Mouse (Mus musculus) CD4-positive, CD25-positive, alpha-beta regulatory T cell, adult 2 months (primary cell): ENCODE data around the gene Cdk14.
"Not testable (repeated sequence)": the region's sequence is repeated elsewhere in the genome, so short reads cannot be mapped to it uniquely, and the experiment has no call there.

Source experiments
- DNase-seq: peaks from one replicate; pipeline ENCODE4 v3.0.0-alpha.2; 2012; ENCODE audit warnings: low read depth, low spot score

The Cdk14 gene

DNA sequence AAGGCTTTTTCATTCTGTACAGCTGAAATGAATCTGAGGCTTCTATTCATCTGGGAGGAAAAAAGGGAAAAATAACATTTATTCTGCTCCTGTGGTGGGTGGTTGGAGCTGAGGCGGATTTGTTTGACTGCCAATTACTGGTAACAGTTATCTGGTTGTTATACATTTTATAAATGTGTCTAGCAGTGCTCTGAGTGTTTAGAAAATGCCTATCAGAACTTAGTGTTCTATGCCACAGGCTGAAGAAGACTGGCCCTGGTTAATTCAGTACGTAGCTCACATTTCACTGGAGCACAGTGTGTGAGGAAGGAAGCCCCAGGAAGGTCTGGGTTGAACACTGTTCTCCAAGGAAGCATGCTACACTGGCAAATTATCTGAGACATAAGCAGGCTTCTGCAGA lies 429.1 kb downstream of the Cdk14 start:
- no peak for DNase-seq

DNA sequence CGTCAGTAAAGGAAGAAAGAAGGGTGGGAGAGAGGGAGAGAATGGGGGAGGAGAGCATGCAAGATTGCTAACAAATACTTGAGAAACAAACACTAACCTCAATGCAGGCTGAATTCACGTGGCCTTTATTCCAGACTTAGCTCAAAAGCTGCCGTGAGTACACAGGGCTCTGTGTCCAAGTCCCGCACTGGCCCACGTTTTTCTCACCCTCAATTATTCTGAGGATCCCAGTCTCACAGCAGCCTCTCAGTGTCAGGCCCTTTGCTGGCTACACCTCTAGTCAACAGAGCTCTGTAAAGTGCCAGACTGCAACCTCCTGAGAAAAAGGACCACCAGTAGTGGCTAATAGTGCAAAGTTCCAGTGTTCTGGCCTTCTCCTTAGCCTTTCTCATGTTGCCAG lies 429.9 kb downstream of the Cdk14 start:
- DNase-seq, result no peak

DNA sequence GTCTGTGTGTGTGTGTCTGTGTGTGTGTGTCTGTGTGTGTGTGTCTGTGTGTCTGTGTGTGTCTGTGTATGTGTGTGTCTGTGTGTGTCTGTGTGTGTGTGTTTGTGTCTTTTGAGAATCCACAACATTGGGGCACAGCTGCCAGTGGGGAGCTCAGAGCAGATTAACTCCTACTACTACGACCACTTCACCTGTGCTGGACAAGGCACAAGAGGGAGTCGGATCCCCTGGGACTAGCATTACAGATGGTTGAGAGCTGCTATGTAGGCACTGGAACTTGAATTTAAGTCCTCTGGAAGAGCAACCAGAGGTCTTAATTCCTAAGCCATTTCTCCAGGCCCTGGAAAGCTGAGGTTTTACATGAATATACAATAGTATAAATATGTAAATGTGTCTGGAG lies 433.9 kb downstream of the Cdk14 start:
- no peak for DNase-seq

DNA sequence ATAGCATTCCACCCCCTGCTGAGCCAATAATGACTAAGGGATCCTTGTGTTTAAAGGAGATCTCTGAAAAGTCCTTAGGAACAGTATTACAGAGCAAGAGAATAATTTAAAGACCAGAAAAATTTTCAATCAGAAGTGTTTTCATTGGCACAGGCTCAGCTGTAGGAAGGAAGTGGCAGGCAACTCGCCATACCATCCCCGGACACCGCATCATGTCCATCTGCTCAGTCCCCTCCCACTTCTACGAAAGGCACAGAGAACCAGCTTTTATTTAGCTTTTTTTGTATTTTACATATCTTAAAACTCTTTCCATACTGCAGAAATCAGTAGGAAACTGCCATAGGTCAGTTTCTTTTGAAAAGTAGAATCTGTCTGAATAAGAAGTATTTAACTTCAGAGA lies 440.6 kb downstream of the Cdk14 start:
- no peak for DNase-seq

DNA sequence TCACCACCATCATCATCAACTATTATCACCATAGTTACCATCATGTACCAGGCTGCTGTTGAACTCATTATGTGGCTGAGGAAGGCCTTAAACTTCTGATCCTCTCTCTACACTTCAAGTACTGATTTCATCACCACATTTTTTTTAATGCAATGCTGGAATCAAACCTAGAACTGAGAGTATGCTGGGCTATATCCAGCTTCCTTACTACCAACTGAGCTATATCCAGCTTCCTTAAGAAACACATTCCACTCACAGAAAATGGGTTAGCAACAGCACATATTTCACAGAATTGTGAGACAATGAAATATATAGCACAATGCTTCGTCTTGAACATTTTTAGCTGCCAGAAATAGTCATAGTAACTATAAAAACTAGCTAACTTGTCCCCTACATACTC lies 446.7 kb downstream of the Cdk14 start:
- DNase-seq, result no peak

DNA sequence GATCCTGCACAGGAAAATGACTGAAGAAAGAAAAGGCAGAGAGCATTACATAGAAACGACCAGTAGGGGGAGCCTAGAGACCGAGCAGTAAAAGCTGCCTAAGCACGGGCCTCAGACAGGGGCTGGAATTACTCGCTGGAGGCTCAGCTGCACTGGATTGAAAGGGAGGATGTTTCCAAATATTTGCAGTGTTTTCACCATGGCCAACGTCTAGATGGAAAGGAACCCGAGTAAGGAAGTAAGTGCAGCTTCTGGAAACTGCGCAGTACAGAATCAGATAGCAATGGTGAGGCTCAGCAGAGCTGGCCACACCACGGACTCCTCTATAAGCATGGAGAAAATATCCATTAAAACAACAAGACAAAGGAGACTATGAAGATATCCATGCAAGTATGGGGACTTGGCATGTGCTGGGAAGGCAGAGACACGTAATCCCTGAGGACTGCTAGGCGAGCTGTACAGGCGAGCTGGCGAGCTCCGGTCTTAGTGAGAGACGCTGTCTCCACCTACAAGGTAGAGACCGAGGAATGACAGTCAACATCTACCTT lies 458.0 kb downstream of the Cdk14 start:
- peak; percentile 55 for DNase-seq

DNA sequence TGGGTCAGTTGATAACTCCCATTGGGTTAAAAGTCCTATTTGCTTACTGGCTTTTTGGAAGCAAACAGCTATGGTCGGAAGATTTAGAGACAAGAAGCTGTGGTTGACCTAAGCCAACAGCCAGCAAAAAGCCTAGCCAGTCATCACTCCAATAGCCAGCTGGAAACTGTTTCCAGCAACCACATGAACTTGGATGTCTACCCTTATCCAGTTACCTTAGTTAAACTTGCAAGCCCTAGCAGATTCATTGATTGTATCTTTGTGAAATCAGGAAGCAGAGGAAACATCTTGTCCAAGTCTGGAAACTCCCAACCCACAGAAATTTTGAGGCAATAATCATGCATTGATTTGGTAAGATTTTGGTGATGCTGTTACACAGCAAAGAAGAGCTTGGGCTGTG lies 458.5 kb downstream of the Cdk14 start:
- no peak for DNase-seq

DNA sequence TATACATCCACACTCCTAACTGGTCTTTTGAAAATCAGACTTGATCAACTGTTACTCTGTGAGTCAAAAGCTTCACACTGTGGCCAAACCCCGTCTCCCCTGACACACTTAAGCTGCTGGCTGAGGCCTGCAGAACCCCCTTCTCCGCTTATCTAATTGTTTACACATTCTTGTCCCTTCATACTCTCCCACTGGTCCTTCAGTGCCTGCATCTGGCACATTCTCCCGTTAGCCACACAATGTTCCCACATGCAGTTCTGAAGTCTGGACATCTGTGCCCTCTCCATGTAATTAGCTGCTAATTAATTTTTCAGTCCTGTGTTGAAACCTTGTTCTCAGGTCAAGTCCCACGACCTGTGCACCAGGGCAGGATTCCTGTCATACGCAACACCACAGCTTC lies 460.7 kb downstream of the Cdk14 start:
- no peak for DNase-seq

DNA sequence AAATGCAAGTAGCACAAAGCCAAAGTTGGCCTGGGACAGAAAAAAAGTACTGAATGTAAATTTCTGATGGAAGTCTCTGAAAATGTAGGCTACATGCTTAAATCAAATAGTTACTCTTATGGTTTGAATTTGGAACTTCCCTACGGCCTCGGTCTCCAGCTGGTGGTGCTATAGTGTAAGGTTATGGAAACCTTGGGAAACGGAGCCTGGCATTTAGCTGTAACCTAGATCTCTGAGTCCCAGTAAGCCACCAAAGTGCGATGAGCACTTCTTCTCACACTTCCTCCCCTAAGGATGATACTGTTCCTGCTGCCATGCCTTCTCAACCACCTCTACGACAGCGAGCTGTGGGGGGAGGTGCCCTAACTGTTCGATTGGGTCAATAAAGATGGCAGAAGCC lies 464.1 kb downstream of the Cdk14 start:
- no peak for DNase-seq

DNA sequence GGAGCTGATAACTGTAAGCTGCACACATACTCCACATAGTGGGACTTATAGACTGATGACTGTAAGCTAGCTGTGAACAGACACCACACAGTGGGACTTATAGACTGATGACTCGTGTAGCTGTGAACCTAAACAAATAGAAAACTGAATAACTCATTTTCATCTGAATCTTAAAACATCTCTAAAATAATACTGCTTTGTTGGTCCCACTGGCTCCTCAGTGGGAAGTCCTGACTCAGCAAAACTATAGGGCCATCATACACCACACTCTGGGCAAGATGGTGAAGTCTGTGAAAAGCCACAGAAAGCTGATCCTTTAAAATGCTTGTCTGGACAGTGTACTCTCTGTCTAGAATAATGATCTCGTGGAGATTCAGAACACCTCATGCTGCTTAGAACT lies 464.7 kb downstream of the Cdk14 start:
- DNase-seq, result no peak

DNA sequence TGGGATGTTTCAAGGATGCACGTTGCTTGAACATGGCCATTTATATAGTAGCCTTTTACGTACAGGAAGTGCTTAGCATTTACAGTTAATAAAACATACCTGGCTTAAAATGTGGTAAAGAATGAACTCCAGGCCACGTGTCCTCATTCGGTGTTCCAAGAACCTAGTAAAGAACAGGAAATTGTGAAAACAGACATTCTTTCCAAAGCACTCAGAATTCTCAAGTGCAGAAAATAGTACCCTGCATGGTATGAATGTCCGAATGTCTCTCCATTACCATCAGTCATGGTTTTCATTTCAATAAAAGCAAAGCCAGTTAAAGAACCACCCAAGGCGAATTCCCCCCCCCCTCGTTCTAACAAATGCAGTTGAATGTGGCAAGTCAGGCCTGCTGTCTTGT lies 470.7 kb downstream of the Cdk14 start:
- DNase-seq, result no peak

DNA sequence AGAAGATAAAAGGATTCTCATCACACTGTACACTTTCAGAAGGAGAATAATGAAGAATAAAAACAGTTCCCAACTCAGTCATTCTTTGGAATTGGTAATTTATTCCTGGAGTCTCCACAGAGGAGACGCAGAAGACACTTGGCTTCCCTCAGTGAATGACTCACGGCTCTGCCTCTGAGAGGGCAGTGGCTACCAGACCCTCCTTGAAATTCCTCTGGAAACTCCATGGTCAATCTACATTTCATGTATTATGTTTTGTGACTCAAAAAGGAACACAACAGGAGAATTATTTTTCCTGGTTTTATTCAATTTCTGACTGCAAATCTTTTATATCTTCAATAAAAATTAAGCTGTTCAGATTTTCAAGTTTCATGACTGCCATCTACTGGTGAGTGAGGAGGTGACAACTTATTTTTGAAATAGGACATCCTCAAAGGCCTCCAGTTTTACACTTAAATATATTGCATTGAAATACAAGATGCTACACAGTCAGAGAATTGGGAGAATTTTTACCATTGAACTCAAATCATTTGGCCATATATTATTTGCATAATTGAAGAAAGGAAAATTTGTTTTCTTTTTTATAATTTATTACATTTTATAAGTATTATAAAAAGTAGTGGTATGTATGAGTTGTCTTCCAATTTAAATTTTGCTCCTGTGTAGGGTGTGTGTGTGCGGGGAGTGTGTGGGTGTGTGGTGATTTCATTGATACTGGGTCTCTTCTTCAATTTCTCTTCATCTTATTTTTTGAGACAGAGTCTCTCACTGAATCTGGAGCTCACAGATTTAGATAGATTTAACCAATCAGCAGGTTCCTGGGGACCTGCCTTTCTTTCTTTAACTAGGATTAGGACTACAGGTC lies 471.8 kb downstream of the Cdk14 start:
- peak; percentile 26 for DNase-seq

DNA sequence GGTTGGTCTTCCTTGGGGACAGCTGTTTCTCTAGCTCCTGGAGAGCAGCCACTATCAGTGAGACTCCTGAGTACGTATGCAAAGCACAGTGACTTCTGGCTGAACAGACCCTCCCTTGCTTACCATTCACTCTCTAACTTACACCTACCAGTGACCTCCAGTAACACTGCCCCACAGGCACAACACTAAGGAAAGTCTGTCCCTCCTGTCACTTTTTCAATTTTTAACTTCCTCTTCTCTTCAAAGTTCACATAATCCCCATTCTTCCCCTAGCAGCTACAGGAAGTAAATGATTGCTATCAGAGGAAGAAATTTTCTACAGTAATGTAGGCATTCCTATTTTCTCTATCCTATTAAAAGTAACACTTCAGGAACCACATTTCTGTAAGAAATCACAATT lies 485.0 kb downstream of the Cdk14 start:
- DNase-seq, result no peak

DNA sequence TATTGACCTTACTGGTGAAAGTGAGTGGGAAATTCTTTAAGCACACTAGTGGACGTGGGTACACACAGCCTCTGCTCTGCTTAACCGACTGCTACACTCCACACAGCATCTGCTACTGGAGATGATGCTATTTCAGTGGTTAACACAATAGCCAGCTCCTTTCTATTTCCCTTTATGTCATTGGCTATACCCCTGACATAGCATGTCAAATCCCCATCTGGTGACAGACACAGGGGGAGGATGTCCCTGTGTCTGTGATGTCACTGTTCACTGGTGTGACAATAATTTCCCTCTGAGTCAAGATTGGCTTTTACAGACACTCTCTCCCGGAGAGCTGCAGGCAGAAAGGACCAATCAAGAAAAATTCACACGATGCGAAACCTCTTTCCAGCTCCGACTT lies 485.6 kb downstream of the Cdk14 start:
- DNase-seq, result no peak

DNA sequence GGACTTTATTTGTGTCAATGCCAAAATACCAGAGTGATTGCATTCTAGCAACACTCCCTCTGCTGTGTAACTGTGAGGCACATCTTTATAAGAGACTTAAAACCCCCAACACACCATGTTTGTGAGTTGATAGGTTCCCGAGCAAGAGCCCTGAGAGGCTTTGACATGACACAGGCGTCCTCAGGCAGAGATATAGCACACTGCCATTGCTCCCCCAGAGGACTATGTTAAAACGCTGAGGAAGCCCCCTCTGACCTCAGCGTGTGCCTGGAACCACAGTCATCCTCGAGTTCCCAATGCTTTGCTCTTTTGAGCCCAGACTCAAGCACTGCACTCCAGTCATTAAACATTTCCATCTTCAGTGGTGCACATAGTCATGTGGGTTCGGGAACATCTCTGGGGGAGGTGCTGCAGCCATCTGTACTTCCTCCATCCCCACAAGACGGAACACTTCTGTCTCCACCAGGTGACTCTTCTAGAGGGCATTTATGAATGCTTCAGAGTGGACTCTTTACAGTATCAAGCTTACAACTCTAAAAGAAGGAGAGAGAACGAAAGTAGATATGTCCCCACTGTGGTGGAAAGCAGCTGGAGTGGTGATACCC lies 488.5 kb downstream of the Cdk14 start:
- DNase-seq, result no peak

DNA sequence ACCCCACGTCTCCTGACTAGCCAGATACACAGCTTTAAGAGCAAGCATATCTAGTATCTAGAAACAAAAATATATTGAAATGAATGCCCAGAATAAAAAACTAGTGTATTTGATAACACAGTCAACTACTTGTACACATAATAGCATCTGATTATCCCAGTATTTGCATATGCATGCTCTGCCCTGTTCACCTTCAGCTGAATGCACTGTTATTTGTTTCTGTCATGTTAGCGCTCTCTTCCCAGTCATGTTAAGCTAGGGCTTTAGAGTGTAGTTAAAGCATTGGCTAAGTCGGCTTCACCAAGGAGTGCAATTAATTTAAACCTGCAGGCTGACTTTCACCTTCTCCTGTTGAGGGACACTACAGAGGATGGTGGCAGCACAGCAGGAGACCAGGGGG lies 490.5 kb downstream of the Cdk14 start:
- DNase-seq, result no peak

DNA sequence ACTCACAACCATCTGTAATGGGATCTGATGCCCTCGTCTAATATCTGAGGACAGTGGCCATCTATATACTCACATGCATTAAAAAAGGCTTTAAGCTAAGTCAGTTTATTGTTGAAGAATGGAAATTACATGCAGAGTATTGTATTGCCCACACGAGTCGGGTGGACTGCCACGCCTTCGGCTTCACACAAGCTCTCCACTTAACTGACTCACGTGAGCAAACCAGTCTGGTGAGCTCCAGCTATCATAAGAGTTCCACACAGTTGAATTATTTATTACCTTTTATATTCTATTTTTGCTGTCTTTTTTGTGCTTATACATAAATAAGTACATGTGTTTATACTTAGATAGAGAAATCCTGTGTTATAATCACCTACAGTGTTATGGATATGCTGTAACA lies 495.2 kb downstream of the Cdk14 start:
- DNase-seq, result no peak

DNA sequence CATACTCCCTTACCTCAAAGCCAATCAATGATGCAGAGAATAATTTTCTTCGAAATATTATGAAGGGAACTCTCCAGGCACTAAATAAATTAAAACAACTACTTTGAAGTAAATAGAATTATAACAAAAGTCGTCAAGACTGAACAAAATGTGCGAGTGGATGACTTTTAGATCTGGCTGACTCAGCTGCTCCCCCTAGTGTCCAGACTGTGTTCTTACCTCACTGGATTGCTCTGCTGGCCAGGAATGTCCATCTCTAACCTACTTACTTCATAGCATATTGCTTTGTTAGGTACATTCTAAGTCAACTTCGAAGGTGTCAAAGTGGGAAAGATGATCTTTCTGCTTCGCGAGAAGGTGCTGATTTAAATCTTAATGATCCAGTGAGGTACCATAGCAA lies 501.7 kb downstream of the Cdk14 start:
- DNase-seq, result peak; percentile 70

DNA sequence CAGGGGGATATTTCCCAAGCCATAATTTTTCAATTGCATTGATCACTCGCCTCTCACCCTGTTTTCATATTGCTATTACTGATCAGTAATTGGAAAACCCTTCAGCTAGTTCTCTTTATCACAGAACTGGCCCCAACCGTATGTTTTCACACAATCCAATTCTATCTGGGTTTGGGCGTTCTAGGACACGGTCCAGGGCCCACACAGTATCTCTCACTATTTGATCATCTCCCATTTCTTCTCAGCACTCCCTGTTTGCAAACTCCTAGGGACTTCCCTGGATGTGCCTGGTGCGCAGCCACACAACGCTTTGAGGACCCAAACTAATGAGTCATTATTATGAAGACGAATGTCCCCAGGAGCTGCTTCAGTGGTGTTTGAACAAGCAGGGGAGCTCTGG lies 502.4 kb downstream of the Cdk14 start:
- no peak for DNase-seq

DNA sequence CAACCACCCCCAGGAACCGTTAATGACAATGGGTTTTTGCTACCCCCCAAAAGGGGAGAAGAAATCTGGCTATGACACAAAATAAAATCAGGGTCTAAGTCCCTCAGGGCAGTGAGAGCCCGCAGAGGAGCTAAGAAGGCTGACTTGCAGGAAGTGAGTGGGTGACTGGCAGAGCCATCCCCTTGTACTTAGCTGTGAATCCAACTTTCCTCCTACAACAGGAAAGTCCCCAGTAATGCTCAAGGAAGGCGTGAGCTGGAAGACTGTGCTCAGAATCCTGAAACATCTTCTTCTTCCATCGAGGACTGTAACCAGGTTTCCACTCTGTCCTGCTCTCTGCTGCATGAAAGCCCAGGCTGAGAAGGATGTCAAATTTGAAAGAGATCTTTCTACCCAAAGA lies 502.8 kb downstream of the Cdk14 start:
- DNase-seq, result no peak

DNA sequence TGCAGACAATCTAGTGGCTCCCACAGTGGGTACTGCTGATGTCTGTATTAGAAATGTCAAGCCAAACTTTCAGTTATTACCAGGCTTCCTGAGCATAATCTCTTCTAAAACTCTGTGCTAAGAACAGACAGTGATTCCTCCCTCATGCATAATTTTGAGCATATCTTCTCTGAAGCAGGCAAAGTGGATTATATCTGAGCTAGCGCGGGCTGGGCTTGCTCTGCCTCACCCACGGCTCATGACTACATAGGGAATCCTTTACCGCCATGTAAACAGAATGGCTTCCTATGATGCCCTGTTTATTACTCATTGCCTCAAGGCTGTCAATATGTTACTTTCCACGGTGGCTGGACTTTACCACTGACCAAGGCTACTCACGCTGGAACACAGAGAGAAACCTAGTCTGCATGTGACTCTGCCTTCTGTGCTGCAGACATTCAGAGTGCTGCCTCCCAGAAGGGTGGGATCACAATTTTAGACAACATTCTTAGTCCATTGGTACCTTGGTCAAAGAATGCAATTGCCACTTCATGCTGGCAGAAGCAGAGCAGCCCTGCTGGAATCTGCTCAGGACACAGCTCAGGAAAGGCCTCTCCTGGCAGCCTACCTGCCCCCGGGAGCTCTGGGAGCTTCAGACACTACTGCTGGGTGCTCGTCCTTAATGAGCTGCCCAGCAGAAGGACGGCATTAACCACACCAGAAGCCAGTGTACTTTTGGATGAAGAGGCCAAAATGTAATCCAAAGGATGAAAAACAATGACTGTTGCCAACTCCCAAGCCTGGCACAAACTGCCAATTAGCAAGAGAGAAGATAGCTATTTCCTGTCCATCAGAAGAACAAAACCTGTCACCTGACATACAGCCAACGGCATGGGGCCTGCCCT lies 503.5 kb downstream of the Cdk14 start:
- no peak for DNase-seq

DNA sequence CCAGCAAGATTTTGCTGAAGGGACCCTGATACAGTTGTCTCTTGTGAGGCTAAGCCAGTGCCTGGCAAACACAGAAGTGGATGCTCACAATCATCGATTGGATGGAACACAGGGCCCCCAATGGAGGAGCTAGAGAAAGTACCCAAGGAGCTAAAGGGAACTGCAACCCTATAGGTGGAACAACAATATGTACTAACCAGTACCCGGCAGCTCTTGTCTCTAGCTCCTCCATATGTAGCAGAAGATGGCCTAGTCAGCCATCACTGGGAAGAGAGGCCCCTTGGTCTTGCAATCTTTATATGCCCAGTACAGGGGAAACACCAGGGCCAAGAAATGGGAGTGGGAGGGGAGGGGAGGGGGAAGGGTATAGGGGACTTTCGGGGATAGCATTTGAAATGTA lies 515.2 kb downstream of the Cdk14 start:
- DNase-seq, result not testable (repeated sequence)
